Mouse (Mus musculus) ES-Bruce4 (cell line): ENCODE data around the gene Pced1a.

Source experiments
- CTCF ChIP-seq: IDR thresholded peaks from one replicate; pipeline ENCODE4 v1.8.1; 2011; ENCODE audit warnings: low read depth, low read length
- EP300 ChIP-seq: IDR thresholded peaks from 2 replicates; pipeline ENCODE4 v1.6.1; 2011; ENCODE audit warnings: low read depth, low read length; ENCODE audit not compliant: insufficient read depth
- POLR2A ChIP-seq: IDR thresholded peaks from one replicate; pipeline ENCODE4 v1.8.1; 2011; ENCODE audit warnings: low read length; ENCODE audit not compliant: insufficient read depth

DNA sequence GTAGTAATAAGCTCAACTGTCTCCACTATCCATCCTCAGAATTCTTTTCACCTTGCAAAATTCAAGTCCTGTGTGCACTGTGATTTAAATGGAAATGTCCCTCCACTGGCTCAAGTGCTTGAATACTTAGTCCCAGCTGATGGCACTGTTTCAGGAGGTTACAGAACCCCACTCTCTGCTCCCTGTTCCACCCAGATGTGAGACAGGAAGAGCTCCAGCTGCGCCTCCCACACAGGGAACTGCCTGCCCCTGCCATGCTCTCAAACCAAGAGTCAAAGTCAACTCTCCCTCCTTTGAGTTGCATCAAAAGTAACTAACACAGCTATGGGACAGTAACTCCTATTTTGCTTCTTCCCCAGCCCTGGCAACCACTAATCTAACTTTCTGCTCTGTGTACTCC lies 38.3 kb downstream of the Pced1a start:
- no peak for TF ChIP-seq CTCF
- no peak for TF ChIP-seq POLR2A
- TF ChIP-seq EP300, result no peak
